Comparison of ENCODE assay signal across 11 mouse cellular contexts in the genomic region with DNA sequence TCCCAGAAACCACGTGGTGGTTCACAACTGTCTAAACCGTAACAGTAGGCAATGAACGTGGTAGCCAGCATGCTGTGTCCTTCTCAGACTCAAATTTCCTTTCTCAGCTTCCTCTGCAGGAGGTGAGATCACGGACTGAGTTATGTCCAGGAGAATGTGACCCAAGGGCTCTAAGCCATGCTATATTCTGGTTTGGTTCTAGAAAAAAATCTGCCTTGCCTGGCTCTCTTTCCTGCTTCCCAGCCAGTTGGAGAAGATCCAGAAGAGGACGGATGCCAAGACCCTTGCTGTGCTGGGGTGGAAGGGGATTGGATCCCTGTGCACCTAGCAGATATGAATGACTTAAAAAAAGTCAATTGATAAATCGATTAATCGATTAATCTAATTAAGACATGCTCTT. TPM values are rescaled to one million over a fixed set of nuclear protein-coding genes. Genes with fewer than 3 reads are reported as not detected.
DNase-seq lines count a peak whose midpoint lies in the region.
"Had no signal": no experiment of that assay in that cellular context is flagged by ENCODE, and none has a peak within 500 bp of the region (broad histone marks: within the 10 kb centered on the region; RNA-seq: fewer than 3 reads in every experiment).

No protein-coding gene starts in this region.

- intact Hi-C loops in heart, postnatal 10 days (cut with DNase I) = no loop called here

- peak; percentile 32 for DNase-seq in gastrocnemius, adult 18-20 months (ENCODE audit: low spot score)
- no peak for DNase-seq in gastrocnemius, adult 8-10 months (ENCODE audit: low spot score in 2 of 2)
- DNase-seq in kidney, adult 8-10 months = peak; percentile 18 to 34
- no peak for DNase-seq in kidney, adult 11 months
- peak; percentile 57 to 69 for DNase-seq in heart, postnatal 10 days
- peak; percentile 59 to 67 for DNase-seq in kidney, postnatal 25 days
- DNase-seq in right cerebral cortex, adult 18-20 months = no peak
- no peak for DNase-seq in frontal cortex, postnatal 36 days (ENCODE audit: low spot score in 2 of 2)
- DNase-seq: cerebellum, adult 11 months; liver; midbrain, embryonic 14.5 days had no signal

RNA-seq across cellular contexts. Expression of a gene that starts 10.4 kb away (rescaled TPM):
- total RNA-seq in gastrocnemius, adult 18-20 months (2021) = under 1 TPM in 1 of 2 experiments, not detected in 1; 0.07 TPM
- not detected for total RNA-seq in gastrocnemius, adult 8-10 months (2022)
- under 1 TPM; 0.12 TPM for total RNA-seq in heart, postnatal 10 days (2021)

RNA-seq across cellular contexts. Expression of a gene that starts 55.4 kb away (rescaled TPM):
- not detected for total RNA-seq in gastrocnemius, adult 18-20 months (2021)
- total RNA-seq in gastrocnemius, adult 8-10 months (2022) = not detected
- total RNA-seq in heart, postnatal 10 days (2021) = under 1 TPM; 0.42 to 0.62 TPM

RNA-seq across cellular contexts. Expression of a gene that starts 58.5 kb away (rescaled TPM):
- 10 to 100 TPM; 30.0 to 48.5 TPM for total RNA-seq in gastrocnemius, adult 18-20 months (2021)
- total RNA-seq in gastrocnemius, adult 8-10 months (2022) = 10 to 100 TPM; 23.4 to 50.7 (median 34.4) TPM
- 100 to 1,000 TPM; 192 to 218 TPM for total RNA-seq in heart, postnatal 10 days (2021)

Comparison
In these comparisons a context has a peak if more than half of its experiments do, and no peak if none do; other contexts are left out.
1. DNase-seq: peak in gastrocnemius, adult 18-20 months (single experiment), kidney, adult 8-10 months (2 of 2), heart, postnatal 10 days (2 of 2) and kidney, postnatal 25 days (2 of 2); none in gastrocnemius, adult 8-10 months (0 of 2), kidney, adult 11 months (single experiment), right cerebral cortex, adult 18-20 months (single experiment) and frontal cortex, postnatal 36 days (0 of 2).